Mouse (Mus musculus) layer of hippocampus, adult 9-10 months (tissue): ENCODE data around the gene Zfp820.
"Not testable (repeated sequence)": the region's sequence is repeated elsewhere in the genome, so short reads cannot be mapped to it uniquely, and the experiment has no call there.

Experiments
- DNase-seq: peaks from one replicate; pipeline ENCODE4 v3.0.0; 2022; ENCODE audit warnings: low spot score

Gene Zfp820

DNA sequence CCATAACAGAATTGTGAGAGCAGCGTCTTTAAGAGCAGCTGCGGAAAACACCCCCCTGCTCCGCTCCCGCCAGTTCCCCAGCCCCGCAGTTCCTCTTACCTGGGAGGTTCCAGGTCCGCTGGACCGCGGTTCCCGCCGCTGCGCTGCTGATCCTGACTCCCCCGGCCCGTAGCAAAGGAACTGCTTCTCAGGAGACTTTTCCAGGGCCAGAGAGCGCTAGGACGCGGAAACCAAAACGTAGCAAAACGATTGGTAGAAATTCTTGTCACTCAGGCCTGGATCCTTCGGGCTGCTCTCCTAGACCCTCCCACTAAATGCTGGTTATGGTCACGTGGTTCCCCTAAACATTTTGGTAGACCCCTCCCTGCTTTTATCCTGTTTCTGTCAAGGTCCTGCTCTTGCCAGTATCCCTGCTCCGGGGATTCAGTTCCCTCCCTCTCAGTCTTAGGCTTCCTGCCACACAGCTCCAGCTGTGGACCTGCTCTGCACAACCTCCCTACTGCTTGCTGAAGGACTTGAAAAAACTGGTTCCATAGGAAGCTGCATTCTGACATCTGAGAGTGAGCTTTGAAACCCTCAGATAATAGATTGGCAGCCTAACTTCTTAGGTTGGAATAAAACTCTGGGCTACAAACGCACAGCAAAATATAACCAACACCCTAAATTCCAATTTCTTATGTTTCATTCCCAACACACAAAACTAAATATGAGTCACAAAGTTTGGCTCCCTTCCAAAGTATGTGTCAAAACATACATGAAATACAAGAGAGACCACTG is at the start of gene Zfp820:
TSS of gene Zfp820 (minus strand) at position 228 of the 777 bp plus-strand sequence.
- DNase-seq = no peak

- DNase-seq = no peak
These were observed 25.7 kb upstream of the Zfp820 start for GRCm38 (mm10) chr17:21871256-21871655.

GRCm38 (mm10) chr17:21846322-21846582 is 680 bp upstream of the Zfp820 start:
- not testable (repeated sequence) for DNase-seq

DNA sequence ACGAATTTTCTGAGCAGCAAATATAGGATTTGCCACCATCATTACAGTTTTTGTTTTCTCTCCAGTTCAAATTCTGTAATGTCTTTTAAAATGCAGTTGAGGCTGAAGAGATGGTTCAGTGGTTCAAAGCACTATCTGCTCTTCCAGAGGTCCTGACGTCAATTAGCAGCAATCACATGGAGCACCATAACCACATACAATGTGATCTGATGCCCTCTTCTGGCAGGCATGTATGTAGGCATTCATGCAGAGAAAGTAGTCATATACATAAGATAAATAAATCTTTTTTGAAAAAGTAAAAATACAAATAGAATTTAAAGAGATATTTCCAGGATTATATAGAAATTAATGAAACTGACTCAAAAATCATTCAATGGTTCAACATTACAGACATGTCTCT is 7.1 kb downstream of the Zfp820 start:
- no peak for DNase-seq

DNA sequence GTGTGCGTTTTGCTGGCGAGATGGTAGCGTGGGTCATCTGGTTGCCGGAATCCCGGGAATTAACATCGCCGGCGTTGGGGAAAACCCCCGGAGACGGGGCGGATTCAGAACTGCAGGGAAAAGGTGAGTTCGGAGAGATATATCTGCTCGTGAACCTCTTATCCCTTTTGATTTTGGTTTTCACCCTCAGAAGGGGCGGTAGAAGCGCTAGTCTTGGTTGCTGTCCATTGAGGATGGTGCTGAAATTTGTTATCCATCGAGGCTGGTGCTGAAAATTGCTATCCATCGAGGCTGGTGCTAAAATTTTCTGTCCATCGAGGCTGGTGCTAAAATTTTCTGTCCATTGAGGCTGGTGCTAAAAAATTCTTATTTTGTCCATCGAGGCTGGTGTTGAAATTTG is 44.2 kb downstream of the Zfp820 start:
- not testable (repeated sequence) for DNase-seq

DNA sequence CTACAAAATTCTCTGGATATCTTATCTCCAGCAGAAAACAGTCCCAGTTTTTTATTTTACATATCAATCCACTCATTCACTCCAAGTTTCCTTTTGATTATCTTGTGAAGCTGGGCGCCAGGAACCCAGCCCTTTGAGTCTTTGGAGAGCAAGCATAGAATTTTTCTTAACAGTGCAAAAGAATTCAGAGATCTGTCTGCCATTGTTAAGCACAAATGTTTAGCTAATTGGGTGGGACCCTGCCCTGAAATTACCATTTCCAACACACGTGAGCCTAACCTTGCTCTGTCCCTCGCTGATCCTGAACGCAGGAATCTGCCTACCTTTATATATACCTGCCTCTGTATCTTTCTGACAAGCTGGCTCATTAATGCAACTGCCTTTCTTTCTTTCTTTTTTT is 53.3 kb downstream of the Zfp820 start:
- no peak for DNase-seq

DNA sequence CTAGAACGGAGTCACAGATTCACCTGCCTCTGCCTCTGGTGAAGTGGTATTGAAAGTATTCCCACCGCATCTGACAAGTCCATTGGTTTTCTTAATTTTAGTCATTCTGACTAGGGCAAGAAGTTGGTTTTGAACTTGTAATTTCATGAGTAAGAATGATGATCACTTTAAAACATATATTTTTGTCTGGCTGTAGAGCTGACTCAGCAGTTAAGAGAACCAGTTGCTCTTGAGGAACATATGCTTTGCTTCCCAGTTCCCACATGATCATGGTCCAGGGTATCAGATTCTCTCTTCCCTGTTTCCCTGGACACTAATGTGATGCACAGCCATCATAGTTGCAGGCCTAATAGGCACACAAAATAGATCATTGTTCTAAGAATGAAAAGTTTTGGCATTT is 75.2 kb downstream of the Zfp820 start:
- DNase-seq = no peak
